Mouse (Mus musculus): ENCODE measurements at regions not wholly inside any gene's neighbourhood (a gene's known extent, or its start where the extent isn't known, plus 50 kb on each side); places are given as distances from the start of the nearest gene placed in this dataset.
A peak's percentile ranks its signal among the peaks of the same experiment; 100 is the strongest.

DNA sequence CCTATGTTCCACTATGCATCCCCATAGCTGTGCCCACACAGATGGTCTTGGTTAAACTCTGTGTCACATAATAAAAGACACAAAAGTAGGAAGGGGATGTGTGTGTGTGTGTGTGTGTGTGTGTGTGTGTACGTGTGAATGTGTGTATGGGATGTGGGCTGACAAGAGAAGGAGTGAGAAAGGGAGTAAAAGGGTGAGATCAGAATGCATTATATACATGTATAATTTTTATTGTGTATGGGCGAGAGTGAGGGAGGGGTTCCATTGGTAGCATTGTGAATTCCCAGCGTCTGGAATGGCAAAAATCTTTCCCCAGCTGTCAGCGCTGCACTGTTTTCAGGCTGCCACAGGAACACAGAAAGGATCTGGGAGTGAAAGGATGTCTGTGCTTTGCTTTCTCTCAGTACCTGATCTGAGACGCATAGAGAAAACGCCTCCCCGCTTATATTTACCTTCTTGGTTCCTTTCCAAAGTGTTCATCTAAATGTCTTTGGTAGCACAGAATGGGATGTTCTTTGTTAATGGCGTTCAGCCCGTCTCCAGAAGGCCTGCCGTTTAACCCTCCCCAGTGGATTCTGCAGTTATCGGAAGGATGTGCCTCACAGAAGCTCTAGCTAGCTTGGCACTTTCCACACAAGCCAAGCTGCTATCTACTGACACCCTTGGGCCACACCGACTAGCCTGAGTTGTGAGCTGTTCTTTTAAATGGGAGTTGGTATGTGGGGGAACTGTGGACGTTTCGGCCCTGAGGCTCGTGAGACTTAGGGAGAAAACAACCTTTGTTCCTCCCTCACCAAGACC is 785.8 kb downstream of the Tmem114 start:
- DNase-seq: no peak

DNA sequence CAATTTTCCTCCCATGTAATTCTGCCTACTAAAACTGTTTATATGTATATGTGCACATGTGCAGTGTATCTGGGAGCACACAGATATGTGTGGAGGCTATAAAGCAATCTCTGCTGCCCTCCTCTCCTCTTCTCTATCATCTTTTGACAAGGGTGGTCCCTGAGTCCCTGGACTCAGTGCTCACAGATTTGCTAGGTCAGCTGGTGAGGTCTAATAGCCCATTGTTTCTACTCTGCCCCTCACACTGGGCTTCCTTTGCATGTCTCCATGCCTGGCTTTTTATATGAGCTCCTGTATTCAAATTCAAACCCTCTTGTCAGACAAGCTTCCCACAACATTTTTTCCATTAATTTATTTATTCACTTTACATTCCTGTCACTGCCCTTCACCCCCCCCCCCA is 786.9 kb downstream of the Tmem114 start:
- no peak for DNase-seq

DNA sequence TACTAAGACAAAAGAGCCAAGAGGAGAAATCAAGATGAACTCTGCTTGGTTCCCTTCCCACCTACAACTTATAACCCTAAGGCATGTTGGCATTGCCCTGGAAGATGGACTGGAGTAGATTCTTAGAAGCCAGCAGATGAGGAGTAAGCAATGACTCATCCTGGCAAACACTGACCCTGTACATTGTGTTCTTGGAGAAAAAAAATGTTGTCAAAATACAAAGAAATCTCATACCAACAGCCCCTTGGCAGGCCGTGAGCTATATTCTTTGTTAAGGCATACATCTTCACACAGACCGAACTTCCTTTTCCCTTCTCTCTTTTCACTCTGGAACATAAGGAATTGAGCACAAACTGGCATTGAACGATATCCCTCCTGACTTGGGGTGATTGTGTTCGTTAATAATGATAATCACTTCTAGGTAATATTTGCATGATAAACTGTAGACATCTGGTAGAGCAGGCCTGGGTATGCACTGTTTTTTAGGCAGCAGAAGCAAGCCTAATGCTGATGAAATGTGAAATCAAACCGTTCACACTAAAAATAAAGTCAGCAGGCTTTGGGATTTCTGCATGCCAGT is 787.7 kb downstream of the Tmem114 start:
- no peak for DNase-seq

DNA sequence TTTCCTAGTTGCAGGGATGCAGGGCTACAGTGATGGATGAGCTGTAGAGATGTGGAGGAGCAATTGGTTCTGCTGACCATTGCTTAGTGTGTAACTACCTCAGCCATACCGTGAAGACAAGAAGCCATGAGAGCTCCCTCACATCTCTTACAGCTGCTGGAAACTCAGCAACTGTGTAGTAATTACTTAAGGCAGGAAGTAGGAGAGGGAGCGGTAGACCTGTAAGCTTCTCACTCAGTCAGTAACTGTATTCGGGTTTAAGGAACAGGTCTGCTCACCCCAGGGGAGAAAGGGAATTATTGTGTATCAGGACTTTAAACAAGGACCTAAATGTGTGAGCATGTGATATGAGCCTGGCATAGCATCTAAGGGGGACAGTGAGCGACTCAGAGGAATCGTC is 788.6 kb downstream of the Tmem114 start:
- DNase-seq: no peak

DNA sequence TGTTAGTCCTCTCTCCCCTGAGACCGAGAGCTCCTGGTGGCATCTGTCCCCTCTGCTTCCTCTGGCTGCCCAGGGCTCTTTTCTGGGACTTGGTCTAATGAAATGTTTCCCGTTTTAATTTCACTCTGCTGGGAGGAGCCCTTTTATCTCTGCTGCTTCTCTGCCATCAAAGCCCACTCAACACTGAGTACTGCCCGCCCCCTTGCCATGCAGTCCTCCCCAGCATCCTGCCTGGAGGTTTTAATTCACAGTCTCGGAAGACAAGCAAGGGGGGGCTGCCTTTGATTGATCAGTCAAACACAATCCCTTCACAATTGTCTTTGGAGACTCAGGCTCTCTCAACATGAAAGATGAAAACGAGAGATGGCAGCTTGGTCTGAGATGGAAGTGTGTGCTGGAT is 792.5 kb downstream of the Tmem114 start:
- DNase-seq: no peak

DNA sequence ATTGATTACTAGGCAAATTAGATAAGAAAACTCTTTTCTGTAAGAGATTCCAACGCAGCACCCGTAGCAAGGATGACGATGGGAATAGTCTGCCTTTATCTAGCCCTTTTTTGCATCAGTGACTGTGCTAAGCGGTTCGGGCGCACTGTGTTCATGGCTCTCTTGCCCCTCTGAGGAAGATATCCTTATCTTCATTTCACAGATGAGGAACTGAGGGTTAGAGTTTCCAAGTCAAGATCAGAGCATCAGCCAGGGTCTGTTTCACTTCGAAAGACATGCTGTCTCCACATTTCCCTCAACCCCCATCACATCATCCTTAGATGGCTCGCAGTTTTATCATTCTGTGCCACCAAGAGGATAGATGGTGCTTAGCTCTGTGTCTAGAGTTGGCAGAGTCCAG is 796.6 kb downstream of the Tmem114 start:
- no peak for DNase-seq

DNA sequence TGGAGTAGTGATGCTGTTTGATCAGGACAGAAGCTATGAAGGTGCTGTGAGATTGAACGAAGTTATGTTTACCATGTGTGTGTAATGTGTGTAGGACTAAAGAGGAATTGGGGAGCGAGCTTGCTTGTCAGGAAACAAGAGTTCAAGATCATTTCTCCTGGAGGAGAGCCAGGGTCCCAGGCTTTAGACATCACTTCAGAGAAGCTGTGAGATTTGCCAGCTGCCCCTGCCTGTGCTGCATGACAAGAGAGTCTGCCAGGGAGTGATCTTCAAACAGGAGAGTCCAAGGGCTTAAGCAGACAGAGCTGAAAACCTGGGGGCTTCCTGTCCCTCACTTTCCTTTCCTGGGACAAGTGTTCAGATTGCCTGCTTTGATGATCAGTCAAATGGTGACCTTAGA is 818.3 kb downstream of the Tmem114 start:
- DNase-seq: no peak

DNA sequence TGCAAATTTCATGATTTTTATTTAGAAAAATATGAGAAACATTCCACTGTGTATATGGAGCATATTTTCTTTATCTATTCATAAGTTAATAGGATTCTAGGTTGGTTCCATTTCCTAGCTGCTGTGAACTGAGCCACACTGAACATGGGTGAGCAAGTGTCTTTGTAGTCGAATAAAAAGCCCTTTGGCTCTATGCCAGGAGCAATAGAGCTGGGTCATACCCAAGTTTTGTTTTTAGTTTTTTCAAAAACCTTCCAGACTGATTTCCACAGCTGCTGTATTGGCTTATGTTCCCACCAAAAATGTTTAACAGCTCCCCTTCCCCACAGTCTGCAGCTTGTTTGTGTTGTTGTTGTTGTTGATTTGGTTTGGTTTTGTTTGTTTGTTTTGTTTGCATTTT is 822.5 kb downstream of the Tmem114 start:
- peak; percentile 52 for DNase-seq

DNA sequence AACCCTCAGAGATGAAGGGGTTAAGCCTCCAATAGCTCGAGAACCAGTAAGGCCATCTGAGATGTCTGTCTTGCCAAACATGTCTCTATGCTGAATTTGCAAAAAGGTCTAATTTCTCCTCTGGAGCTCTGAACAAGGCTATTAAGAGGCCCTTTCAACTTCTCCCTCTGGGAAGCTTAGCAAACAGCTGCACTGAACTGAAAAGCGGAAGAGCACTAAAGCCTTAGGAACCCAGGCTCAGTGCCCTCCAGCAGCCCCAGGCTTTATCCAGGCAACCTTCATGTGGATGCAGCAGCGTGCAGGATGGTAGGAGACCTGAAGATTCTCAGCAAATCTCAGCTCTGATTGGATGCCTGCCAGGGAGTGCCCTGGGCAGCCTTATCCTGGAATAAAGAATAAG is 850.1 kb downstream of the Tmem114 start:
- peak; percentile 14 for DNase-seq

DNA sequence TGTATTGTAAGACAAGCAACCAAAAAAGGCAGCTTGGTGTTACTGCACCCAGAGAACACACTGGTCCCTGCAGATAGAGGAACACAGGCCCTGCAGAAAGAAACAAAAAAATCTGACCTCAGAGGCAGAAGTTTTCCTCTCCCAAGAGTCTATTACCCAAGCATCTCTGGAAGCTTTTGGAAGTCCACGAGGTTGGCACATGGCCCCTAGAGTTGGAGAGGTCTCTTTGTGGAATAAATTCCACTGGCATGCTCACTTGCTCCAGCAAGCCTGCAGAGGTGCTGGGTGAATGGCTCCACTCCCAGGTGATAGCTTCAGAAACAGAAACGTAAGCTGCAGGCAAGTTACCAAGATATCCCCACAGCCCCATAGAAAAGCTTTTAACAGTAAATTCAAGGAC is 864.1 kb downstream of the Tmem114 start:
- no peak for DNase-seq

DNA sequence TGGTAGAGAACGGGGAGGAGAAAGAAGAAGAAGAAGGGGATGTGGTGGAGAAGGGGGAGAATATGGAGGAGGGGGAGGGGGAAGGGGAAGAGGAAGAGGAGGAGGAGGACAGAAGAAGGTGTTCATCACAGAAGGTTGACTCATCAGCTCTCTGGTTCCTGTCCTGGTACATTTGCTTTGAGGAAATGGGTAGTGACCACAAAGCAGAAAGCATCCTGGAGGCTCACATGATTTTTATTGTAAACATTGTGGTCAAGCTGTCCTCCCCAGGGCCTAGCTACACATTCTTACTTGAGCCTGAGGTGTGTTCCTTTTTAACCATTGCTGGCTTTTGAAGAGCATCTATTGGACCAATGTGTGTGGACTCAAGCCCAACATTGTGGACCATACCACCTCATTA is 865.8 kb downstream of the Tmem114 start:
- no peak for DNase-seq

DNA sequence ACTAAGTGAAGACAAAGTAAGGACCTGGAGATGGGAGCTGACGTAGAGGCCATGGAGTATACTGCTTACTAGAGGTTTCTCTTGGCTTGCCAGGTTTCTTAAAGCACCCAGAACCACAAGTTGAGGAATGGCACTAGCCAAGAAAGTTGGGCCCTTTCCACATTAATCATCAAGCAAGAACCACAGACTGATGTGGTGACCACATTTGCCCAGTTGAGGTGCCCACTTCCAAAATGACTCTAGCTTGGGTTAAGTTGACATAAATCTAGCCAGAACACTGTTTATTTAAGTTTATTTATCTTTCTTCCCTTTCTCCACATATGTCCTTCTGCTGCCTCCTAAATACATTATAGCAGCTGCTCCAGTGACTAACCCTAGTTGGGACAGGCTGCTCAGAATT is 866.3 kb downstream of the Tmem114 start:
- DNase-seq: no peak

DNA sequence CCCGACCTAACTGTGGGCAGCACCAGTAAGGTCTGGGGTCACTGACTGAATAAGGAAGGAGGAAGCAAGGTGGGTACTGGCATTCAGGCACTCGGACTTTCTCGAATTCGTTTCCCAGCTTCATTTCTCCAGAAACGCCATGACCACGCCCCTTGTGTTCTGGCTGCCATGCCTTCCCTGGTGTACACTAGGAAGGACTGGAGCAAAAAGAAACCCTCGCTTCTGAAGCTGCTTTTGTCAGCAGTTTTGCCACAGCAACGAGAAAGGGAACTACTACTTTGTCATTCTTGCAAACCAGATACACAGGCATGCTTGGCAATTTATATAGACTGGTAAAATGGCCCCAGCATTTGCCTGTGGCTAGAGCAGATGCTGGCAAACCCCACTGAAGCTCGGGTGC is 869.0 kb downstream of the Tmem114 start:
- DNase-seq: no peak

DNA sequence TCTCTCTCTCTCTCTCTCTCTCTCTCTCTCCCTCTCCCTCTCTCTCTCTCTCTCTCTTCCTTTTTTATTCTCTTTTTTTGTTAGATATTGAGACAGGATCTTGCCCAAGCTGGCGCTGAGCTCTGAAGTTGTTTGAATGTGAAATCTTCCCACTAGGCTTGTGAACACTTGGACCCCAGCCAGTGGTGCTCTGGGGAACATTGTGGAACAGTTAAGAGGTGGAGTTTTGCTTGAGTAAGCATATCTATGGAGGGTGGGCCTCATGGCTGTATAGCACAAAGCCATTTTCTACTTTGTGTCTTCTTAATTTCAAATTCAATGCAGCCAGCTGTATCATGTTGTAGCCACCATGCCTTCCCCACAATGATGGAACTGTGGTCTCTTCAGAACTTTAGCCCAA is 875.4 kb downstream of the Tmem114 start:
- DNase-seq: no peak

DNA sequence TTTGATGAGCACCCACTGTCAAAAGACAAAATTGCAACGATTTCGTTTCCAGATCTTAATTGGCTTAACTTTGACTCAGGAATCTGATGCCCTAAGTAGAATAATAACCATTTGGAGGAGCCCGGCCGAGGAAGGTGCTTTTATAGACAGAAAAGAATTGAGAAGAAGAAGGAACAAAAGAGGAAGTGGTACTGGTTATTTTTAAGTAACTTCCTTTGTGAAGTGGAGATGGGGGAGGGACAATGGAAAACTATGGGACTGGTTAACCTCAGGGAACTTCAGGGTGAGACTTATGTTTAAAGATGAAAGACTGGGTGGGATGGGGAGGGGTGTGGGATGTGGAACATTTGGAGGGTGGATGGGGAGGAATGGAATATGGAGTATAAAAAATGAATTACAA is 880.9 kb downstream of the Tmem114 start:
- DNase-seq: no peak

DNA sequence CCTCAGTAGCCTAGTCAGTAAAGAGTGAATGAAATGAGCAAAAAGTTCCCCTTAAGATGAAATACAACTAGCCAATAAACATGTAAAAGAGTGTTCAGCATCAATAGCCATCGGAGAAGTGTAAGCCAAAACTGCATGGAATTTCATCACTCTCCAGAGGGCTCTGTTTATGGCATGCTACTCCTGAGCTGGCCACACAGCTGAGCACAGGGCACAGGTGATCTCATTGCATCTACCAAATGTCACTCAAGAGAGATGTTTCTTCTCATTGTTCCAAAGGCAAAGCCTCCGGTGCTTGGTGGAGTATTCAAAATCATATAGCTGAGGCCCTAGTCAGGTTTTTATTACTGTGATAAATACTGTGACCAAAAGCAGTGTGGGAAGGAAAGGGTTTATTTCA is 895.1 kb downstream of the Tmem114 start:
- DNase-seq: no peak

DNA sequence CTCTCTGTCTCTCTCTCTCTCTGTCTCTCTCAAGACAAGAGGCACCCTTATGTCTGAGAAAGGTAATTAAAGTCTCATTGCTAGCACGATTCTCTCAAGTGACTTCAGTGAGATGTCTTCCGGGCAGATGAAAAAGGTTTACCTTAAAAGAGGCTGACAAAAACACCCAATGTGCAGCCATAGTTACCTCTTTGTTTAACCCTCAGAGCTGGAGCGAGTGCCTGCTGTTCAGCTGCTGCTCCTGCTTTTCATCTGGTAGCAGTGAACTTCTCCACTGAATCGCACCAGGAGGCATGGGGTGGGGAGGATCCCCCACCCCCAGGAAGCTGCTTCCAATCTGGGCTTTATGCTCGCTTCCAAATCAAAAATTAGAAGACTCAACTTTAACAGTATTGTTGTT is 896.0 kb downstream of the Tmem114 start:
- peak; percentile 57 for DNase-seq

DNA sequence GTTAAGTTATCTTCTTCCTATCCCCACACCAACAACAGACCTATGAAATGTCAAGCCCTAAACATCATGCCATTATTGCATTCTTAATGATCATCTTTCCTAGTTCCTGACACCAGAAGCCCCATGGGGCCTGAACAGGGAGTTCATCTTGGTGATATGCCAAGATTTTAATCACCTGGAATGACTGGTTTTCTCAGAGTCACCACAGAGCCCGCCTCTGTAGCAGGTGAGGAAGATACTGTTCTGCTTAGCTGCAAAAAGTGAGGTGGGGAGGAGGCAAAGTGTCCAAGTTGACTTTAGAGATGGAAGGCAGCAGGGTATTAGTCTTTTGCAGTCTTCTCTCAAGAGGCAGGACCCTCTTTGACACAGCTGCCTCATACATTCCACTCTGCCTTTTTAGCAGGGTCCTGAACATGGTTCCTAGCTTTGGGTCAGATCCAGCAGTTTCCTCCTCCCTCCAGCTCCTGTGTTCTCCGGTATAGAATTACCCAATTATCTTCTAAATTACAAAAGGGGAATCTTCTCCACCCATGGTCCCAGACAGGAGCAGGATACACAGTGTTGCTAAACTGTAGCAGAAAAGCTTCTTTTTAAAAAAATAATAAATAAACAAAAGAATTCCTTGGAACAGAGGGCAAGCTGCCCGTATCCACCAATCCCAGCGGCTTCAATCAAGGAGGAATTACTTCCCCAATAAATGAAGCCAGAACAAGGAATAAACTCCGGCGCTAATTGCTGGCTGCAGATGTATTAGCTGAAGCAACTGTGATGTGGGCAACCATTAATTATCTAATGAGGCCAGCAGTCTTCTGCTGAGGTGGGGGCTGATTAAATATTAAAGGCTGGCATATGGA is 896.8 kb downstream of the Tmem114 start:
- peak; percentile 90 for DNase-seq

DNA sequence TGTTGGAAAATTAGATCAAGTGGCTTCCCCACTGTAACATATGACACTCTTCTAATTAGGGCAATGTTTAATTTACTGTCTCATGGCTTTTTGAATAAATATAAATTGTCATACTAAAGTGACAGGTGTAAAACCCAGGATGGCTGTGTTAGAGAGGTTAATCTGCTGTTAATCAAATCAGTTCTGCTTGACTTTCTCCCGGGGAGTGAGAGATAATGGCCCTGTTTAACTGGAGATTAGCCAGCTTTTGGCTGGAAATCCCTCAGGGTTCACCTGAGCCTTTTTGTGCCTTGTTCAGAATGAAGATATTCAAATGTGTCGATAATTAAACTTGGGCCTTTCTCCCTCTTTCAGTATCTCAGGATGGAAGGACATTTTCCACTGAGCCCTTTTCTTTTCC is 906.2 kb downstream of the Tmem114 start:
- peak; percentile 54 for DNase-seq

Measured in retina, postnatal 1 day (tissue).